Mouse (Mus musculus): ENCODE data around the gene Prkab2.

The Prkab2 gene

DNA sequence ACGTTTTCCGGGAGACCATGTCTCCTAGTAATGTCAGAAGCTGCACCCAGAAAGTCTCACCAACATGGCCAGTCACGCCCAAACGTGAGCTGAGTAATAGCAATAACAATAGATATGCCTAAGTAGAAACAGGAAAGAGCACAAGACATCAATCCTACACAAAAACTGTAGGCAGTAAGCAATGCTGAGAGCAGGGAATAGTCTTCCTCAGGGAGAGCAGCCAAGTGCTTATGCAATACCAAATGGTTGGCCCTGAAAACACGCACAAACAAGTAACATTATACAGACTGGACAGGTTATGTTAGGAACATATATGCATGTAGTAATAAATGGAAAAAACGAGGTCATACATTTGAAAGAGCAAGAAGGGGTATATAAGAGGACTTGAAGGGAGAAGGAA is 8.5 kb upstream of the Prkab2 start:
- in situ Hi-C loops (cut with MseI, MboI), result no loop called here

DNA sequence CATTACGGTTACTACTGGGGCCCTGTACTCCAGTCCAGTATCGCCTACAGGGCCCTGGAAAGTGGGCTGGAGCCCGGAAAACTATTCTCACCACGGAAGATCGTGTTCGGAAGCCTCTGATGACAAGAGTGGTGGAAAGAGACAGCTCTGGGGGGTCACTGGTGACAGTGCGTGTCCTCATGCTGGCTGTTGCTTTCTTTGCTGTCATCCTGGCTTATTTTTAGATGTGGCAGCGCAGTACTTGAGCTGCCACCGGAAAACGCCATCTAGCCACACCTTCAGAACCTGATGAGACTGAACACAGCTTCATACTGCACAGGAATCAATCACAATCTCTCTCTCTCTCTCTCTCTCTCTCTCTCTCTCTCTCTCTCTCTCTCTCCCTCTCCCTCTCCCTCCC is 6.4 kb upstream of the Prkab2 start:
- in situ Hi-C loops (cut with MseI, MboI), result no loop called here

GRCm38 (mm10) chr3:97653781-97654180 is 4.2 kb upstream of the Prkab2 start:
- in situ Hi-C loops (cut with MseI, MboI), result no loop called here

DNA sequence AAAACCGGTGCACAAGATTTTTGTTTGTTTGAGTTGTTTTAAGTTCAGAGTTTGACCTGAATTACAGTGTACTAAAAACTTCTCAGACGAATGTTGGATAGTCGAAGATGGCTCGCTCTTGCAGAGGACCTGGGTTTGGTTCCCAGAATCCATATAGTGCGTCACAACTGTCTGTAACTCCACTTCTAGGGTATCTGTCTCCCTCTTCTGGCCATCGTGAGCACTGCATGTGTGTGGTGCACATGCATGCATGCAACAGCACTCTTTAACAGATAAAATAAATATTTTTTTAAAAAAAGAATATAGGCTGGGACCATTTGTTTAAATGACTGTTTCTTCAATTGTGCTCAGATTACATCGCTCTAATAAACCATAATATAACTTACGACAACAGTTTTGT is 3.1 kb upstream of the Prkab2 start:
- in situ Hi-C loops (cut with MseI, MboI), result no loop called here

- in situ Hi-C loops (cut with MseI, MboI), result no loop called here
Measured at GRCm38 (mm10) chr3:97658426-97659193, 617 bp downstream of the Prkab2 start.

DNA sequence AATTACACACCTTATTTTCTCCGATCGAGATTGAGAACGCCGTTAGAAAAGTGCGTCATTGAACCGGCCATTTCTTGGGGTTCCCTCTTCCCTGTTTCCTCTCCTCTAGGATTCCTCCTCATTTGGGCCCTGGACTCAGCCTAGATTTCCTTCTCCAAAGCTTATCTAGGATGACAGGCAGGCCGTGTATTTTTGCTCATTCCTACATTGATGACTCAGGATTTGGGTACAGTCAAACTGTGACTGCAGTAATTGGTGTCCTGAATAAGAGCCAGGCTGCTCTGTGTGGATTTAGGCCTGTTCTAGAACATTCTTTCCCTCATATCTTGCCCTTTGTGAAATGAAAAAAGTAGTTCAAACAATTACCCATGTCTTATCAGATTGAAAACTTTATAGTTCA is 1.8 kb downstream of the Prkab2 start:
- in situ Hi-C loops (cut with MseI, MboI), result no loop called here

- in situ Hi-C loops (cut with MseI, MboI), result no loop called here
Measured at GRCm38 (mm10) chr3:97661206-97661605, 3.2 kb downstream of the Prkab2 start.

DNA sequence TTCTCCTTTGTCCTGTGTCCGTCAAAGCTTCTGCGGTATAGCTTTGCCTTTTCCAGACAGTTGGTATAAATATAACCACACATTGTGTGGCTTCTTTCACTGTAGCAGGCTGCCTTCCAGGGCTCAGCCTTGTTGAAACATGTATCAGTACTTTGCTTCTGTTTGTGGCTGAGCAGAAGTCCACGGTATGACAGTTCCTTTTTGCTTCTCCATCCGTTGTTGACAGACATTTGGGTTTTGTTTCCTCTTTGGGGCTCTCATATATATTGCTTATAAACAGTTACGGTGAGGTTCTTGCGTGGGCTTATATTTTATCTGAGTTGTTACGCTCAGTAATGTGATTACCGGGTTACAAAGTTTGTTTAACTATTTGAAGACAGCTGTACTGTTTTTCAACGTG is 7.5 kb downstream of the Prkab2 start:
- in situ Hi-C loops (cut with MseI, MboI), result no loop called here

DNA sequence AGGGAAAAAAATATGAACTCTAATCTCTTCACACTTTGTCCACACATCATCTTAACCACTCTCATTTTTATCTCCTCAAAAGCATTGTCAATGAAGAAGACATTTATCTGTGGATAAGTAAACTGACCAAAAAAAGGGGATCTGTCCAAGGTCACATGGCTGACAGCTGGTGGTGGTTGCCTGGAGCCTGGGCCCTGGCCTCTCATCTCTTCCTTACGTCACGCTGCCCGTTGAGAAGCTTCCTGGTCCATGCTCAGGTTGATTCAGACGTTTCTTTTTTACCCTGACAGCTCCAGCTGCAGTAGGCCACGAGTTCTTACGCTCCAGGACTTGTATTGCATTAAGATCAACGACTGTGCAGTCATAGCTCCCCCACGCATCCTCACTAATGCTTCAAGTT is 8.2 kb downstream of the Prkab2 start:
- in situ Hi-C loops (cut with MseI, MboI), result no loop called here

GRCm38 (mm10) chr3:97667093-97667675 is 9.2 kb downstream of the Prkab2 start:
- in situ Hi-C loops (cut with MseI, MboI), result no loop called here

DNA sequence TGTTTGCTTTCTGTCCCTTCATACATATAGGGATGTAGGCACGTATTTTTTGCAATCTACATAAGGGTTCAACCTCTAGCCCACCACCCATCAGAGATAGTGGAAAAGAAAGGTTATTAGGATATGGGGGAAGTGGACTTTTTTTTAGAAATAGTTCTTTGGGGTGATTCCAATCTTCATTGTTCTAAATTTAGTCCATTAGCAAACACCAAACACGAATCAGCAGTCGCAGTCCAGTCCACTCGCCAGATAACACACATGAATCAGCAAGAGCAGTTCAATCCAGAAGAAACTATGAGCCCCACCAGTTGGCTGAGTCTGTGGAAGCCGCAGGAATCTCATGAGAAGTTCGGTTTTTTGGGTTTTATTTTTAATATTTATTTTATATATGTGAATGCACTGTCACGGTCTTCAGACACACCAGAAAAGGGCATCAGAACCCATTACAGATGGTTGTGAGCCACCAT is 16.7 kb downstream of the Prkab2 start, which contains the start of gene Gm17651:
Gene Gm17651 (minus strand): TSS at position 51 of the 467 bp plus-strand sequence.
- in situ Hi-C loops (cut with MseI, MboI), result no loop called here

DNA sequence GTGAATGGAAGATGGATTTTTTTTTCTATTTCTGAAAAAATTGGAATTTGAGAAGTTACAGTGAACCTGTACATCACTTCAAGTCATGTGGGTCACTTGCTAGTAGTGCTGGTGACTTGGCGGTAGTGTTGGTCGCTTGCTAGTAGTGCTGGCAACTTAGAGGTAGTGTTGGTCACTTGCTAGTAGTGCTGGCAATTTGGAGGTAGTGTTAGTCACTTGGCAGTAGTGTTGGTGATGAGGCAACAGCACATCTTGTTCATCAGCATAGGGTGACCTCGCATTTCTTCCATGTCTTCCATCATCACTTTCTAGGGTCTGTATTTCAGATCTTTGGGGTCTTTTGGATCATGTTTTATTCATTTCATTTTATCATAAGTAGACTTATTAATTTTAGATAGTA is 18.1 kb downstream of the Prkab2 start:
- in situ Hi-C loops (cut with MseI, MboI), result no loop called here

- in situ Hi-C loops (cut with MseI, MboI), result no loop called here
Measured at GRCm38 (mm10) chr3:97678416-97678815, 20.4 kb downstream of the Prkab2 start.

DNA sequence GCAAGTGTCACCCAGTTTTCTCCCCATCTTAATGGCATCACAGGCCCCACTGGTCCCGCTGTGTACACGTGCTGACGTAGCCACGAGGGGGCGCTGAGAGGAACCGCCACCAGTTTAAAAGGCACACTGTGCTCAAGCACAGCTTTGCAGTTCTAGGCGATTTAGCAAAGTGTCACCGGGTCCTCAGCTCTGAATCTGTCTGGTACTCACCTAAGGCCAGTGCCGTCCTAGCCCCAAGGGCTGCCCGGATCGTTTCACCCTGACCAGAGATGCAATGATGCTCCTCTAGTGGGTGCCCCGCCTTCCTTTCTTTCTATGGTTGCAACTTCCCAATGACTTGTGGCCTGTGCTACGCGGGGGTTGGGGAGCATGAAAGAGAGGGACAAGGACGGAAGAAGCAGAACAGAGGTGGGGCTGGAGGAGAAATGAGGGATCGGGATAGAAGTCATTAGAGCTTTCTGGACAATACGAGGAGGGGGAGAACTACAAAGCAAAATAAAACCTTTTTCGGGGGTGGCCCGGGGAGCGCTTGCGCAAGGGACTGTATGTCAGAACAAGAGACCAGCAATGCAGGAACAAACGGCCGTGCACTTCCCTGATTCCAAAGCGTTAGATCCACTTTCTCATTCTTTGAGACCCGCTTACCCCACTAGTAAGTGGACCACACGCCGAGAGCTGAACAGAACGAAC is 22.8 kb downstream of the Prkab2 start:
- in situ Hi-C loops (cut with MseI, MboI), result loop anchor here (5.0 to 10.0 kb wide), 2 partner anchors 197 to 204 kb away; partner anchors contain the start of gene Pde4dip (in 1 of the 2)

GRCm38 (mm10) chr3:97681321-97682158 is 23.5 kb downstream of the Prkab2 start:
- in situ Hi-C loops (cut with MseI, MboI), result loop anchor here (5.0 to 10.0 kb wide), 2 partner anchors 196 to 203 kb away; partner anchors contain the start of gene Pde4dip (in 1 of the 2)

DNA sequence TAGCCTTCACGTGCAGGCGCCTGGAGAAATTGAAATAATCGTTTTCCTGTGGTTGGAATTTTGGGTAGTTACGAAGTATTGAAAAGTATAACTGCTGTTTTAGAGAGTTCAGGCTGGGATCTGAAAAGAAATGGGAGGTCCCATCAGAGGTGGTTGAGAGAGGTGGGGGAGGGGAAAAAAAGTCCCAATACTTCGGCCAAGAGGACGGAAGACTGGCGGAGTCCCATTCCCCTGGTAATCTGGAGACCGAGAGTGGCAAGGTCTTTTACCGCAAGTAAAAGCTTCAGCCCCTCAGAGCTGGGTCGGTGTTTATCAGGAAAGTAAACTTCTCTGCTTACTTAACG is 24.1 kb downstream of the Prkab2 start:
- in situ Hi-C loops (cut with MseI, MboI), result loop anchor here (5.0 to 10.0 kb wide), 2 partner anchors 195 to 203 kb away; partner anchors contain the start of gene Pde4dip (in 1 of the 2)

- in situ Hi-C loops (cut with MseI, MboI), result loop anchor here (5.0 to 10.0 kb wide), 2 partner anchors 195 to 202 kb away; partner anchors contain the start of gene Pde4dip (in 1 of the 2)
Measured at GRCm38 (mm10) chr3:97682576-97682975, 24.6 kb downstream of the Prkab2 start.

- in situ Hi-C loops (cut with MseI, MboI), result loop anchor here (5.0 to 10.0 kb wide), 2 partner anchors 194 to 201 kb away; partner anchors contain the start of gene Pde4dip (in 1 of the 2)
Measured at GRCm38 (mm10) chr3:97683560-97684195, 25.7 kb downstream of the Prkab2 start.

DNA sequence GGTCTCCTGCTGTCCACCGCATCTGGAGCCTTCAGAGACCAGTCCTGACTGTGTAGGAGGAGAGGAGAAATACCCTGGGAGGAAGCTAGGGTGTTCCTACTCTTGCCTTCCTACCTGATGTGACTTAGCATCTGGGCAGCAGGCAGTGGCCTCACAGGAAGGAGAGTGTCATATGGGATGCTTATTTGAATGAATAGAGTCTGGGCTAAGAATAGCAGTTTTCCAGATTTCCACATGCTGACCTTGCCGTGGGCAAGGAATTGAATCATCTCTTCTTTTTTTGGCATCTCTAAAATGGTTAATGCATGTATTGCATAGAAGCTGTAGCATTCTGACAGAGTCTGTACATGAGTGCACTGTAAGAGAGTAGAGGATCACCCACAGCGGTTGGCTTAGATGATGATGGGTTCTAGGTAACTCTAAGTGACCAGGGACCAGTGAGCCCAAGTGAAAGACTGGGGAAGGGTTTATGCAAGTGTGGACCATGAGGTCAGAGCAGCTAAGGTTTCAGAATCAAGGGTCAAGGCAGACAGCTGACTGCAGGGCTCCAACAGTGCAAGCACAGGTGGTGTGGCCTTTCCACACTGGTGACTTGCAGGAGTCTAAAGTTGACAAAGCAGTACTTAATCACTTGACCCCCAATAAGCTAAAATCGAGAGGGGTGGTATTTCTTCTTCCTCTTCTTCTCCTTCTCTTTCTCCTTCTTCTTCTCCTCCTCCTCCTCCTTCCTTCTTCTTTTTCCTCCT is 28.6 kb downstream of the Prkab2 start:
- in situ Hi-C loops (cut with MseI, MboI), result loop anchor here in 1 of 2 experiments (10.0 kb wide), 1 partner anchor 198 kb away; the partner anchor contains the start of gene Pde4dip

GRCm38 (mm10) chr3:97689289-97689688 is 31.3 kb downstream of the Prkab2 start:
- in situ Hi-C loops (cut with MseI, MboI), result loop anchor here in 1 of 2 experiments (10.0 kb wide), 1 partner anchor 196 kb away; the partner anchor contains the start of gene Pde4dip
